In the genomic region with DNA sequence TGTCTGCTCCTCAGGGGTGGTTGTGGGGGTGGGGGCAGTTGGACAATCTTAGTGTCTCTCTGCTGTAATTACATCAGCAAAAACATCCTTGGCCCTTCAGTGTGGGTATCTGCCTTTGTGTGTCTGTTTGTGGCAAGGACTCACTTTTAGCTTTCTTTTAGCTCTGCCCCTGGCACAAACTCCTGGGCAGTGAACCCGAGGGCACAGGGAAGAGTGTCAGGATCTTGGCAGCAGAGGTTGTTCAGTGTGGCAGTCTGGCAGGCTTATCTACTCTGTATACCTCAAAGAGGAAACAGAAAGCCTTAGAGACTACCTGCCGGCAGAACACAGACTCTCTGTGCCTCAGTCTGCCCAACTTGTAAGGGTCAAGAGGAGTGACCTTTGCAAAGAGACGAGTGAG, we compare ENCODE assay signal across 15 mouse cellular contexts. TPM values are rescaled to one million over a fixed set of nuclear protein-coding genes. Genes with fewer than 3 reads are reported as not detected.
A peak's percentile ranks its signal among the peaks of the same experiment; 100 is the strongest.
DNase-seq lines count a peak whose midpoint lies in the region; ATAC-seq lines count a peak whose summit lies in the region.
"Had no signal": no experiment of that assay in that cellular context is flagged by ENCODE, and none has a peak within 500 bp of the region (broad histone marks: within the 10 kb centered on the region; RNA-seq: fewer than 3 reads in every experiment).

No protein-coding gene starts in this region.

- WGBS in hindbrain, embryonic 11.5 days: 85% methylated on average over 3 of the region's 3 CpGs
- WGBS in hindbrain, embryonic 14.5 days: 72% methylated on average over 3 of the region's 3 CpGs
- WGBS in midbrain, embryonic 10.5 days: 73% methylated on average over 3 of the region's 3 CpGs
- WGBS in midbrain, embryonic 16.5 days: 68% methylated on average over 3 of the region's 3 CpGs
- WGBS in neural tube, embryonic 13.5 days: 69% methylated on average over 3 of the region's 3 CpGs

- peaks cover 15% of the 10 kb centered on the region for H3K27me3 ChIP-seq in hindbrain, embryonic 11.5 days (ENCODE audit: control insufficient read depth, insufficient read depth, low read length)
- peaks cover 18% of the 10 kb centered on the region for H3K27me3 ChIP-seq in hindbrain, embryonic 14.5 days (ENCODE audit: control insufficient read depth, insufficient read depth, low read length)
- peaks cover 67% of the 10 kb centered on the region for H3K27me3 ChIP-seq in midbrain, embryonic 10.5 days (ENCODE audit: low read depth, poor library complexity, severe bottlenecking)
- peaks cover 12% of the 10 kb centered on the region for H3K27me3 ChIP-seq in midbrain, embryonic 16.5 days (ENCODE audit: control insufficient read depth, insufficient read depth, low read depth, low read length)
- H3K27me3 ChIP-seq in neural tube, embryonic 13.5 days: peaks cover 43% of the 10 kb centered on the region

- H3K4me3 ChIP-seq in hindbrain, embryonic 11.5 days (ENCODE audit: low read depth, low read length): no peak overlapping the region
- no peak overlapping the region for H3K4me3 ChIP-seq in hindbrain, embryonic 14.5 days (replicated peaks; ENCODE audit: low read length)
- H3K4me3 ChIP-seq in midbrain, embryonic 10.5 days: peak overlapping the region; percentile 55; the same call in 1 of the 2 replicates
- no peak overlapping the region for H3K4me3 ChIP-seq in midbrain, embryonic 16.5 days (ENCODE audit: low read depth, low read length)
- H3K4me3 ChIP-seq in neural tube, embryonic 13.5 days: no peak overlapping the region

- H3K36me3 ChIP-seq in hindbrain, embryonic 11.5 days (ENCODE audit: control insufficient read depth, insufficient read depth, low read length): no peaks in the 10 kb centered on the region
- H3K36me3 ChIP-seq in hindbrain, embryonic 14.5 days (replicated peaks; ENCODE audit: control insufficient read depth, insufficient read depth): no peaks in the 10 kb centered on the region
- H3K36me3 ChIP-seq in midbrain, embryonic 10.5 days: no peaks in the 10 kb centered on the region
- no peaks in the 10 kb centered on the region for H3K36me3 ChIP-seq in midbrain, embryonic 16.5 days (ENCODE audit: control insufficient read depth, insufficient read depth, low read length)
- no peaks in the 10 kb centered on the region for H3K36me3 ChIP-seq in neural tube, embryonic 13.5 days
- H3K36me3 ChIP-seq: G1E had no signal

- peaks cover 4% of the 10 kb centered on the region for H3K4me1 ChIP-seq in hindbrain, embryonic 11.5 days (replicated peaks; ENCODE audit: control insufficient read depth, insufficient read depth, low read length)
- H3K4me1 ChIP-seq in hindbrain, embryonic 14.5 days (replicated peaks; ENCODE audit: control insufficient read depth, insufficient read depth, low read length): peaks cover 9% of the 10 kb centered on the region; the same call in 1 of the 2 replicates
- peaks cover 15% of the 10 kb centered on the region for H3K4me1 ChIP-seq in midbrain, embryonic 10.5 days
- H3K4me1 ChIP-seq in midbrain, embryonic 16.5 days (ENCODE audit: control insufficient read depth, insufficient read depth, low read length): peaks cover 7% of the 10 kb centered on the region; the same call in 1 of the 2 replicates
- H3K4me1 ChIP-seq in neural tube, embryonic 13.5 days (replicated peaks): peaks cover 13% of the 10 kb centered on the region

- no peak overlapping the region for H3K9ac ChIP-seq in hindbrain, embryonic 11.5 days (ENCODE audit: low read depth, low read length)
- no peak overlapping the region for H3K9ac ChIP-seq in hindbrain, embryonic 14.5 days
- H3K9ac ChIP-seq in midbrain, embryonic 16.5 days (ENCODE audit: low read depth, low read length): no peak overlapping the region
- H3K9ac ChIP-seq in neural tube, embryonic 13.5 days: 0 out of 2 replicates have a peak overlapping the region, but pooled peaks have one; percentile 5

- H3K4me2 ChIP-seq in hindbrain, embryonic 11.5 days (replicated peaks; ENCODE audit: low read depth, low read length): peak overlapping the region; percentile 67; the same call in 1 of the 2 replicates
- H3K4me2 ChIP-seq in hindbrain, embryonic 14.5 days (replicated peaks): no peak overlapping the region
- no peak overlapping the region for H3K4me2 ChIP-seq in midbrain, embryonic 16.5 days (ENCODE audit: low read length)
- no peak overlapping the region; the same call in 1 of the 2 replicates for H3K4me2 ChIP-seq in neural tube, embryonic 13.5 days

- no peak overlapping the region for H3K27ac ChIP-seq in hindbrain, embryonic 11.5 days (ENCODE audit: low read depth, low read length)
- no peak overlapping the region for H3K27ac ChIP-seq in hindbrain, embryonic 14.5 days
- H3K27ac ChIP-seq in midbrain, embryonic 10.5 days (replicated peaks): no peak overlapping the region
- no peak overlapping the region for H3K27ac ChIP-seq in midbrain, embryonic 16.5 days (ENCODE audit: low read length)
- H3K27ac ChIP-seq in neural tube, embryonic 13.5 days (replicated peaks): no peak overlapping the region
- H3K27ac ChIP-seq: kidney, postnatal 0 days had no signal

- no peak for ATAC-seq in hindbrain, embryonic 11.5 days (ENCODE audit: low FRiP score)
- ATAC-seq in hindbrain, embryonic 14.5 days (ENCODE audit: low FRiP score): no peak
- no peak for ATAC-seq in midbrain, embryonic 16.5 days
- ATAC-seq in granulocyte monocyte progenitor cell, adult 5-6 weeks (replicated peaks; ENCODE audit: poor library complexity, severe bottlenecking): 0 out of 2 replicates have a peak, but pooled peaks have one; percentile 0
- no peak for ATAC-seq in neural tube, embryonic 13.5 days (ENCODE audit: low read depth)

- no peak for DNase-seq in hindbrain, embryonic 11.5 days (ENCODE audit: low spot score)
- DNase-seq in hindbrain, embryonic 14.5 days (ENCODE audit: low spot score): no peak
- no peak for DNase-seq in midbrain, embryonic 10.5 days (ENCODE audit: low spot score)
- no peak for DNase-seq in cerebellum, adult 11-12 months
- DNase-seq: adrenal gland, postnatal 25 days; thymus, postnatal 14 days had no signal

- H3K9me3 ChIP-seq in hindbrain, embryonic 11.5 days (ENCODE audit: control insufficient read depth, low read length): no peaks in the 10 kb centered on the region
- no peaks in the 10 kb centered on the region for H3K9me3 ChIP-seq in hindbrain, embryonic 14.5 days (ENCODE audit: control insufficient read depth, low read length)
- H3K9me3 ChIP-seq in midbrain, embryonic 10.5 days (replicated peaks): no peaks in the 10 kb centered on the region
- no peaks in the 10 kb centered on the region for H3K9me3 ChIP-seq in midbrain, embryonic 16.5 days (replicated peaks; ENCODE audit: control insufficient read depth, low read length, poor library complexity, severe bottlenecking)
- H3K9me3 ChIP-seq in neural tube, embryonic 13.5 days: no peaks in the 10 kb centered on the region
- H3K9me3 ChIP-seq: G1E had no signal

RNA-seq across cellular contexts. Expression of a gene that starts 0.9 kb away (rescaled TPM):
- polyA plus RNA-seq in hindbrain, embryonic 11.5 days (2014; fragmentation: Nextera tagmentation; extraction: Ambion mirVana): 13.7 and 14.6 TPM in 2 replicates
- 35.0 and 38.1 TPM in 2 replicates for polyA plus RNA-seq in hindbrain, embryonic 14.5 days (2014; fragmentation: Nextera tagmentation; extraction: Ambion mirVana)
- 11.1 and 16.3 TPM in 2 replicates for polyA plus RNA-seq in midbrain, embryonic 10.5 days (2016; fragmentation: Nextera tagmentation; extraction: Ambion mirVana)
- 43.8 and 44.1 TPM in 2 replicates for polyA plus RNA-seq in midbrain, embryonic 16.5 days (2015; fragmentation: Nextera tagmentation; extraction: Ambion mirVana)
- 3.9 and 5.2 TPM in 2 replicates for total RNA-seq in granulocyte monocyte progenitor cell, adult 5-6 weeks (2014; fragmentation: Nextera tagmentation)
- total RNA-seq in granulocyte monocyte progenitor cell, adult 5-6 weeks (2017): 7.5 and 16.6 TPM in 2 replicates
- polyA plus RNA-seq in neural tube, embryonic 13.5 days (2015; fragmentation: Nextera tagmentation; extraction: Ambion mirVana): 27.8 and 34.4 TPM in 2 replicates
- polyA plus RNA-seq: G1E had no signal

RNA-seq across cellular contexts. Expression of a gene that starts 9.1 kb away (rescaled TPM):
- not detected in 2 replicates for polyA plus RNA-seq in hindbrain, embryonic 11.5 days (2014; fragmentation: Nextera tagmentation; extraction: Ambion mirVana)
- polyA plus RNA-seq in hindbrain, embryonic 14.5 days (2014; fragmentation: Nextera tagmentation; extraction: Ambion mirVana): not detected in 2 replicates
- polyA plus RNA-seq in midbrain, embryonic 10.5 days (2016; fragmentation: Nextera tagmentation; extraction: Ambion mirVana): not detected in 2 replicates
- polyA plus RNA-seq in midbrain, embryonic 16.5 days (2015; fragmentation: Nextera tagmentation; extraction: Ambion mirVana): not detected in 2 replicates
- total RNA-seq in granulocyte monocyte progenitor cell, adult 5-6 weeks (2014; fragmentation: Nextera tagmentation): not detected in 2 replicates
- not detected in 2 replicates for total RNA-seq in granulocyte monocyte progenitor cell, adult 5-6 weeks (2017)
- not detected in 2 replicates for polyA plus RNA-seq in neural tube, embryonic 13.5 days (2015; fragmentation: Nextera tagmentation; extraction: Ambion mirVana)
- total RNA-seq: gastrocnemius, postnatal 10 days; left cerebral cortex, postnatal 14 days; megakaryocyte, adult 5-6 weeks; neutrophil, adult 5-6 weeks had no signal
- polyA plus RNA-seq: G1E; kidney, postnatal 0 days had no signal

RNA-seq across cellular contexts. Expression of a gene that starts 26.6 kb away (rescaled TPM):
- 3.0 and 3.2 TPM in 2 replicates for polyA plus RNA-seq in hindbrain, embryonic 11.5 days (2014; fragmentation: Nextera tagmentation; extraction: Ambion mirVana)
- polyA plus RNA-seq in hindbrain, embryonic 14.5 days (2014; fragmentation: Nextera tagmentation; extraction: Ambion mirVana): 8.7 and 9.2 TPM in 2 replicates
- polyA plus RNA-seq in midbrain, embryonic 10.5 days (2016; fragmentation: Nextera tagmentation; extraction: Ambion mirVana): 1.8 and 3.3 TPM in 2 replicates
- polyA plus RNA-seq in midbrain, embryonic 16.5 days (2015; fragmentation: Nextera tagmentation; extraction: Ambion mirVana): 11.4 and 14.1 TPM in 2 replicates
- 2.6 and 2.9 TPM in 2 replicates for total RNA-seq in granulocyte monocyte progenitor cell, adult 5-6 weeks (2014; fragmentation: Nextera tagmentation)
- 0.34 and 0.41 TPM in 2 replicates for total RNA-seq in granulocyte monocyte progenitor cell, adult 5-6 weeks (2017)
- 4.6 and 5.1 TPM in 2 replicates for polyA plus RNA-seq in neural tube, embryonic 13.5 days (2015; fragmentation: Nextera tagmentation; extraction: Ambion mirVana)
- total RNA-seq: G1E; megakaryocyte, adult 5-6 weeks had no signal
- polyA plus RNA-seq: G1E had no signal
